Mouse (Mus musculus): Measurements from ENCODE around the gene Iqgap2. TPM values are rescaled to one million over a fixed set of nuclear protein-coding genes. Genes with fewer than 3 reads are reported as not detected.
A peak's percentile ranks its signal among the peaks of the same experiment; 100 is the strongest.

The Iqgap2 gene
- polyA plus RNA-seq, 1 experiment = 44.1 TPM

GRCm38 (mm10) chr13:95774966-95775696 lies 116.6 kb downstream of the Iqgap2 start:
- Histone ChIP-seq H3K4me1 (ENCODE audit: control insufficient read depth, insufficient read depth, insufficient read length, low read length) (peaks cover 26% of the 10 kb centered on the region), H3K27ac (ENCODE audit: insufficient read depth, low read depth, low read length) (no peak overlapping the region), H3K36me3 (ENCODE audit: control insufficient read depth, insufficient read depth, low read length) (no peaks in the 10 kb centered on the region), H3K4me3 (ENCODE audit: low read depth, low read length) (no peak overlapping the region), H3K27me3 (ENCODE audit: control insufficient read depth, insufficient read depth, low read length) (no peaks in the 10 kb centered on the region)
- TF ChIP-seq POLR2A (IDR thresholded peaks at IDR 0.05; ENCODE audit: low read depth, low read length) (no peak), CTCF (IDR thresholded peaks at IDR 0.05; ENCODE audit: extremely low read depth, insufficient read length, insufficient replicate concordance, low read depth, low read length) (no peak)
- WGBS = 66% methylated on average over 11 of the region's 11 CpGs

- Histone ChIP-seq H3K4me1 (ENCODE audit: control insufficient read depth, insufficient read depth, insufficient read length, low read length) (peaks cover 4% of the 10 kb centered on the region; the same call in 1 of the 2 replicates), H3K27ac (ENCODE audit: insufficient read depth, low read depth, low read length) (no peak overlapping the region), H3K27me3 (ENCODE audit: control insufficient read depth, insufficient read depth, low read length) (no peaks in the 10 kb centered on the region), H3K4me3 (ENCODE audit: low read depth, low read length) (peak overlapping the region; percentile 21; the same call in 1 of the 2 replicates), H3K36me3 (ENCODE audit: control insufficient read depth, insufficient read depth, low read length) (peaks cover 13% of the 10 kb centered on the region)
- TF ChIP-seq CTCF (IDR thresholded peaks at IDR 0.05; ENCODE audit: extremely low read depth, insufficient read length, insufficient replicate concordance, low read depth, low read length) = no peak
- TF ChIP-seq POLR2A (IDR thresholded peaks at IDR 0.05; ENCODE audit: low read depth, low read length) = no peak
- WGBS = 38% methylated on average over 9 of the region's 9 CpGs
Observed at GRCm38 (mm10) chr13:95765017-95765416, 126.7 kb downstream of the Iqgap2 start.

GRCm38 (mm10) chr13:95763876-95764517 lies 127.7 kb downstream of the Iqgap2 start:
- H3K27ac ChIP-seq (ENCODE audit: insufficient read depth, low read depth, low read length) = no peak overlapping the region
- peaks cover 4% of the 10 kb centered on the region; the same call in 1 of the 2 replicates for H3K4me1 ChIP-seq (ENCODE audit: control insufficient read depth, insufficient read depth, insufficient read length, low read length)
- no peak for TF ChIP-seq POLR2A (IDR thresholded peaks at IDR 0.05; ENCODE audit: low read depth, low read length)
- TF ChIP-seq CTCF (IDR thresholded peaks at IDR 0.05; ENCODE audit: extremely low read depth, insufficient read length, insufficient replicate concordance, low read depth, low read length) = no peak
- WGBS = 34% methylated on average over 3 of the region's 3 CpGs
- H3K4me3 ChIP-seq (ENCODE audit: low read depth, low read length) = no peak overlapping the region
- no peaks in the 10 kb centered on the region for H3K27me3 ChIP-seq (ENCODE audit: control insufficient read depth, insufficient read depth, low read length)
- H3K36me3 ChIP-seq (ENCODE audit: control insufficient read depth, insufficient read depth, low read length) = peaks cover 15% of the 10 kb centered on the region

- peaks cover 29% of the 10 kb centered on the region for H3K36me3 ChIP-seq (ENCODE audit: control insufficient read depth, insufficient read depth, low read length)
- WGBS = 85% methylated on average over 2 of the region's 2 CpGs
- no peak for TF ChIP-seq CTCF (IDR thresholded peaks at IDR 0.05; ENCODE audit: extremely low read depth, insufficient read length, insufficient replicate concordance, low read depth, low read length)
- no peak for TF ChIP-seq POLR2A (IDR thresholded peaks at IDR 0.05; ENCODE audit: low read depth, low read length)
- H3K27ac ChIP-seq (ENCODE audit: insufficient read depth, low read depth, low read length) = no peak overlapping the region
- no peak overlapping the region for H3K4me3 ChIP-seq (ENCODE audit: low read depth, low read length)
- no peaks in the 10 kb centered on the region for H3K27me3 ChIP-seq (ENCODE audit: control insufficient read depth, insufficient read depth, low read length)
- peaks cover 4% of the 10 kb centered on the region; the same call in 1 of the 2 replicates for H3K4me1 ChIP-seq (ENCODE audit: control insufficient read depth, insufficient read depth, insufficient read length, low read length)
Observed at GRCm38 (mm10) chr13:95759810-95760209, 131.9 kb downstream of the Iqgap2 start.

GRCm38 (mm10) chr13:95754285-95754684 lies 137.4 kb downstream of the Iqgap2 start:
- TF ChIP-seq POLR2A (IDR thresholded peaks at IDR 0.05; ENCODE audit: low read depth, low read length) (no peak), CTCF (IDR thresholded peaks at IDR 0.05; ENCODE audit: extremely low read depth, insufficient read length, insufficient replicate concordance, low read depth, low read length) (no peak)
- no peak overlapping the region for H3K4me3 ChIP-seq (ENCODE audit: low read depth, low read length)
- H3K36me3 ChIP-seq (ENCODE audit: control insufficient read depth, insufficient read depth, low read length) = peaks cover 24% of the 10 kb centered on the region
- no peak overlapping the region for H3K27ac ChIP-seq (ENCODE audit: insufficient read depth, low read depth, low read length)
- WGBS = 64% methylated on average over 5 of the region's 5 CpGs
- no peaks in the 10 kb centered on the region for H3K27me3 ChIP-seq (ENCODE audit: control insufficient read depth, insufficient read depth, low read length)
- H3K4me1 ChIP-seq (ENCODE audit: control insufficient read depth, insufficient read depth, insufficient read length, low read length) = peaks cover 3% of the 10 kb centered on the region; the same call in 1 of the 2 replicates

- 36% methylated on average over 9 of the region's 9 CpGs for WGBS
- Histone ChIP-seq H3K27ac (ENCODE audit: insufficient read depth, low read depth, low read length) (no peak overlapping the region), H3K27me3 (ENCODE audit: control insufficient read depth, insufficient read depth, low read length) (no peaks in the 10 kb centered on the region), H3K4me1 (ENCODE audit: control insufficient read depth, insufficient read depth, insufficient read length, low read length) (peaks cover 3% of the 10 kb centered on the region; the same call in 1 of the 2 replicates), H3K4me3 (ENCODE audit: low read depth, low read length) (no peak overlapping the region), H3K36me3 (ENCODE audit: control insufficient read depth, insufficient read depth, low read length) (peaks cover 24% of the 10 kb centered on the region)
- TF ChIP-seq CTCF (IDR thresholded peaks at IDR 0.05; ENCODE audit: extremely low read depth, insufficient read length, insufficient replicate concordance, low read depth, low read length) = no peak
- TF ChIP-seq POLR2A (IDR thresholded peaks at IDR 0.05; ENCODE audit: low read depth, low read length) = no peak
Observed at GRCm38 (mm10) chr13:95752386-95752785, 139.3 kb downstream of the Iqgap2 start.

GRCm38 (mm10) chr13:95747541-95747940 lies 144.2 kb downstream of the Iqgap2 start:
- 86% methylated on average over 11 of the region's 11 CpGs for WGBS
- no peak overlapping the region for H3K27ac ChIP-seq (ENCODE audit: insufficient read depth, low read depth, low read length)

More at GRCm38 (mm10) chr13:95747541-95747940, 144.2 kb downstream of the Iqgap2 start:
- TF ChIP-seq POLR2A (IDR thresholded peaks at IDR 0.05; ENCODE audit: low read depth, low read length) (no peak), CTCF (IDR thresholded peaks at IDR 0.05; ENCODE audit: extremely low read depth, insufficient read length, insufficient replicate concordance, low read depth, low read length) (no peak)
- Histone ChIP-seq H3K4me3 (ENCODE audit: low read depth, low read length) (no peak overlapping the region), H3K27me3 (ENCODE audit: control insufficient read depth, insufficient read depth, low read length) (no peaks in the 10 kb centered on the region), H3K4me1 (ENCODE audit: control insufficient read depth, insufficient read depth, insufficient read length, low read length) (peaks cover 7% of the 10 kb centered on the region; the same call in 1 of the 2 replicates), H3K36me3 (ENCODE audit: control insufficient read depth, insufficient read depth, low read length) (peaks cover 17% of the 10 kb centered on the region)
